Mouse (Mus musculus): ENCODE measurements around the gene Por. TPM values are rescaled to one million over a fixed set of nuclear protein-coding genes. Genes with fewer than 3 reads are reported as not detected.
A peak's percentile ranks its signal among the peaks of the same experiment; 100 is the strongest.

The Por gene
- polyA plus RNA-seq, 1 experiment from 2014 or later: 117 TPM

DNA sequence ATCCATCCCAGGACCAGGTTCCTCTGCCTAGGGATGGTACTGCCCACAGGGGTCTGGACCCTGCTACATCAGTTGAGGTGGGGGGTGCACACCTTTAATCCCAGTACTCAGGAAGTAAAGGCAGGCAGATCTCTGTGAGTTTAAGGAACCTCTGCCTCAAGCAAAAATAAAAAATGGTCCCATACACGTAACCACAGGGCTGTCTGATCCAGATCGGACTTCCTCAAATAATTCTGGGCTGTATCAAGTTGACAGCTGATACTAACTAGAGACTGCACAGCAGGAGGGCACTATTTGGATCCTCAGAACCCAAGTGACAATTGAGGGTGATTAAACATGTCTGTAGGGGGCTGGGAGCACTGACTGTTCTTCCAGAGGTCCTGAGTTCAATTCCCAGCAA lies 7.4 kb downstream of the Por start:
- Histone ChIP-seq H3K4me1 (replicated peaks; ENCODE audit: control insufficient read depth, insufficient read depth, low read length) (peaks cover 9% of the 10 kb centered on the region), H3K9ac (ENCODE audit: low read length) (no peak overlapping the region), H3K36me3 (ENCODE audit: control insufficient read depth, insufficient read depth, low read length) (no peaks in the 10 kb centered on the region), H3K27ac (ENCODE audit: low read depth, low read length) (no peak overlapping the region), H3K9me3 (ENCODE audit: control insufficient read depth, low read length) (no peaks in the 10 kb centered on the region), H3K4me3 (ENCODE audit: low read depth, low read length) (no peak overlapping the region), H3K4me2 (ENCODE audit: low read depth, low read length, severe bottlenecking) (no peak overlapping the region), H3K27me3 (ENCODE audit: control insufficient read depth, insufficient read depth, low read length) (no peaks in the 10 kb centered on the region)
- 88% methylated on average over 2 of the region's 2 CpGs for WGBS
- no peak for ATAC-seq (replicated peaks; ENCODE audit: low FRiP score)
- no peak for DNase-seq (ENCODE audit: low spot score)

DNA sequence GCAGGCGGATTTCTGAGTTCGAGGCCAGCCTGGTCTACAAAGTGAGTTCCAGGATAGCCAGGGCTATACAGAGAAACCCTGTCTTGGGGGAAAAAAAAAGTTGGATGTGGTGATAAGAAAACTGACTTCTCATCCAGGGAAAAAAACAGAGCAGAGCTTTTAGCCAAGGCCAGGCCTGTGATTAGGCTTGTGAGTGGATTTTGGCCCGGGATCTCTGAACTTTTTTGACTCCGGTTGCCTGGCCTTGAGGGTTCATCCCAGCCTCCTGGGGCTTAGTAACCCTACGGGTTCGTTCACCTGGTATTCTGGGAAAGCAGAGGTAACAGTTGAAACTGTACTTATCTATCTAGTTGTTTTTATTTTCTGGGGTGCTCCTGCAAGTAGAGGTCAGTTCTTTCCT lies 8.6 kb downstream of the Por start:
- Histone ChIP-seq H3K9ac (ENCODE audit: low read length) (no peak overlapping the region), H3K4me1 (replicated peaks; ENCODE audit: control insufficient read depth, insufficient read depth, low read length) (peaks cover 9% of the 10 kb centered on the region), H3K27me3 (ENCODE audit: control insufficient read depth, insufficient read depth, low read length) (no peaks in the 10 kb centered on the region), H3K4me3 (ENCODE audit: low read depth, low read length) (no peak overlapping the region), H3K9me3 (ENCODE audit: control insufficient read depth, low read length) (no peaks in the 10 kb centered on the region), H3K27ac (ENCODE audit: low read depth, low read length) (no peak overlapping the region), H3K4me2 (ENCODE audit: low read depth, low read length, severe bottlenecking) (no peak overlapping the region), H3K36me3 (ENCODE audit: control insufficient read depth, insufficient read depth, low read length) (no peaks in the 10 kb centered on the region)
- ATAC-seq (replicated peaks; ENCODE audit: low FRiP score) (no peak), DNase-seq (ENCODE audit: low spot score) (no peak)
- 96% methylated on average over 6 of the region's 6 CpGs for WGBS

DNA sequence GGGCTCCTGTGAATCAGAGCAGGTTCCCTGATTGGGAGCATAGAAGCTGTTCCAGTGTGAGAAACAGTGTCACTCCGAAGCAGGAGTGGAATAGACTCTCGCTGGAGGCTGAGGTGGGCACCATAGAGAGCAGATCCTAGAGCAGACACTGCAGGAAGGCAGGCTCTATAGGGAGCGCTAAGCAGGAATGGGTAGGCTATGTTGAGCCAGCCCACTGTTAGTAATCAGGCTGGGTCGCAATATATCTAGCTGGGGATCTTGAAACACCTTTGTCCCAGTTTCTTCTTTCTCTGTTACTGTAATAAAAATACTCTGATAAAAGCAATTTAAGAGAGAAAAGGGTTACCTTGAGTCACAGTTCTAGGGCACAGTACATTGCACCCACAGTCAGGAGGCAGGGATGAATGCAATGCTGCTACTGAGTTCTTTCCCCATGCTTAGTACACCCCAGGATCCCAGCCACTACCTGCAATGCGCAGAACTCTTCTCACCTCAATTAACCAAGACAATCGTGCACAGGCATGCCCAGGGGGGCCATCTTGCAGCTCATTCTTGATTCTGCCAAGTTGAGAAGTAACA lies 11.2 kb downstream of the Por start:
- Histone ChIP-seq H3K9me3 (ENCODE audit: control insufficient read depth, low read length) (no peaks in the 10 kb centered on the region), H3K4me3 (ENCODE audit: low read depth, low read length) (no peak overlapping the region), H3K4me2 (ENCODE audit: low read depth, low read length, severe bottlenecking) (no peak overlapping the region), H3K4me1 (replicated peaks; ENCODE audit: control insufficient read depth, insufficient read depth, low read length) (no peaks in the 10 kb centered on the region), H3K36me3 (ENCODE audit: control insufficient read depth, insufficient read depth, low read length) (no peaks in the 10 kb centered on the region), H3K27ac (ENCODE audit: low read depth, low read length) (no peak overlapping the region), H3K9ac (ENCODE audit: low read length) (no peak overlapping the region), H3K27me3 (ENCODE audit: control insufficient read depth, insufficient read depth, low read length) (no peaks in the 10 kb centered on the region)
- no peak for DNase-seq (ENCODE audit: low spot score)
- ATAC-seq (replicated peaks; ENCODE audit: low FRiP score): no peak
- WGBS: 86% methylated on average over 6 of the region's 6 CpGs

DNA sequence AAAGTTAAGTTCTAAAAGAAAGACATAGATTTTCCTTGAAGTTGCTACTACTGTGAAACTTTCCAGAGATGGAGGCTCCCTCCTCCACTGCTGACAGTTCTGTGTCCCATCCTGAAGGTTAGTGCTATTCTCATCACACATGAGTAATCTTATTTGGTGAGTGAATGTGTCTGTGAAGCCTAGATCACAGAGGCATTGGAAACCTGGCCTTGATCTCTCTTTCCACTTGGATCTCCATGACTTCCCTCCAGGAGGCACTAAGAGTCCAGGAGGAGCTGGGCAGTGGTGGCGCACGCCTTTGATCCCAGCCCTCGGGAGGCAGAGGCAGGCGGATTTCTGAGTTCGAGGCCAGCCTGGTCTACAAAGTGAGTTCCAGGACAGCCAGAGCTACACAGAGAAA lies 12.2 kb downstream of the Por start:
- no peak for ATAC-seq (replicated peaks; ENCODE audit: low FRiP score)
- Histone ChIP-seq H3K4me3 (ENCODE audit: low read depth, low read length) (no peak overlapping the region), H3K9ac (ENCODE audit: low read length) (no peak overlapping the region), H3K4me1 (replicated peaks; ENCODE audit: control insufficient read depth, insufficient read depth, low read length) (no peaks in the 10 kb centered on the region), H3K27me3 (ENCODE audit: control insufficient read depth, insufficient read depth, low read length) (no peaks in the 10 kb centered on the region), H3K27ac (ENCODE audit: low read depth, low read length) (no peak overlapping the region), H3K36me3 (ENCODE audit: control insufficient read depth, insufficient read depth, low read length) (no peaks in the 10 kb centered on the region), H3K9me3 (ENCODE audit: control insufficient read depth, low read length) (no peaks in the 10 kb centered on the region), H3K4me2 (ENCODE audit: low read depth, low read length, severe bottlenecking) (no peak overlapping the region)
- 92% methylated on average over 5 of the region's 5 CpGs for WGBS
- no peak for DNase-seq (ENCODE audit: low spot score)

DNA sequence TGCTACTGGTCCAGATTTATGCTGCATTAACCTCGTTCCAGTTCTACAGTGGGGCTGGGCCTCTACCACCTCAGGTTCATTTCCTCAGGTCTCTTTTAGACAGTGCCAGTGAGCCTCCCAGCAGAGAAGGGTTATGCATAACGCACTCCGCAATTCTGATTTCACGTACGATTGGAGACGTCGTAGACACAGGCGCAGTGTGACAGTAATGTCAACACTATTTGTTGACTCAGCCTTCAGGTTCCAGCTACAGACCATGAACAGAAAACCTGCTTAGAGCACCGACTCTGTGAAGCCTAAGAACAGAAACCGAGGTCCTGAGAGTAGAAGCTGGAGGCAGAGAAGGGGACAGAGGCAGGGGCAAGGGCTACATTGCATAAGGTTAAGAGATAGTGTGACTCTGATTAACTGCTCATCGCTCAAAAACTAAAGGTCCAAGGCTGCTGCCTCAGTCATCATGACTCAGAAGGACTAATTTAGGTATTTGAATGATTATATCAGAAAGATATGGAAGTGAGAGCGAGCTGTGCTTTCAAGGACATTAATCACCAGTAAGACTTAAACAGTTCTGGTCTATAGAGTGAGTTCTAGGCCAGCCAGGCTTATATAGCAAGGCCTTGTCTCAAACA lies 13.2 kb downstream of the Por start:
- H3K4me2 ChIP-seq (ENCODE audit: low read depth, low read length, severe bottlenecking): no peak overlapping the region
- no peak overlapping the region for H3K27ac ChIP-seq (ENCODE audit: low read depth, low read length)
- H3K4me1 ChIP-seq (replicated peaks; ENCODE audit: control insufficient read depth, insufficient read depth, low read length): no peaks in the 10 kb centered on the region
- H3K27me3 ChIP-seq (ENCODE audit: control insufficient read depth, insufficient read depth, low read length): no peaks in the 10 kb centered on the region
- 90% methylated on average over 12 of the region's 12 CpGs for WGBS
- H3K9me3 ChIP-seq (ENCODE audit: control insufficient read depth, low read length): no peaks in the 10 kb centered on the region
- no peak for DNase-seq (ENCODE audit: low spot score)
- H3K36me3 ChIP-seq (ENCODE audit: control insufficient read depth, insufficient read depth, low read length): no peaks in the 10 kb centered on the region
- H3K9ac ChIP-seq (ENCODE audit: low read length): no peak overlapping the region
- no peak overlapping the region for H3K4me3 ChIP-seq (ENCODE audit: low read depth, low read length)
- no peak for ATAC-seq (replicated peaks; ENCODE audit: low FRiP score)

DNA sequence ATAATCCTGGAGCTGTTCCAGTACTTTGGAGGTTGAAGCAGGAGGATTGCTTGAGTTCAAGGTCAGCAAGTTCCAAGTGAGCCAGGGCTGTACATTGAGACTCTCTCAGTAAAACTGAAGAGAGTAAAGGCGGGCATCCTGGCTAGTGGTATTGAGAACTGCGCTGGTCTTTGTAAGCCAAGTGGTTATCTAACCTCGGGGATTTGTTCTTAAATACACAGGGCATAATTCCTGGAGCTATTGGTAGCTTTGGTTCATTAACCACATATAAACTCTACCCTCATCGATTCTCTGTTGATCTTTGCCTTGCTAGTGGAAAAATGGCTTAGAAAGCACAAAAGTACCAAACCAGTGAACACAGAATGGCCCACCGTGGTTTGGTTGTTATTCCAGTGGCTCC lies 20.6 kb downstream of the Por start:
- no peak for ATAC-seq (replicated peaks; ENCODE audit: low FRiP score)
- Histone ChIP-seq H3K4me1 (replicated peaks; ENCODE audit: control insufficient read depth, insufficient read depth, low read length) (peaks cover 3% of the 10 kb centered on the region; the same call in 1 of the 2 replicates), H3K36me3 (ENCODE audit: control insufficient read depth, insufficient read depth, low read length) (no peaks in the 10 kb centered on the region), H3K27me3 (ENCODE audit: control insufficient read depth, insufficient read depth, low read length) (no peaks in the 10 kb centered on the region), H3K4me3 (ENCODE audit: low read depth, low read length) (peak overlapping the region; percentile 73; the same call in 1 of the 2 replicates), H3K9ac (ENCODE audit: low read length) (no peak overlapping the region), H3K9me3 (ENCODE audit: control insufficient read depth, low read length) (no peaks in the 10 kb centered on the region), H3K4me2 (ENCODE audit: low read depth, low read length, severe bottlenecking) (peak overlapping the region; percentile 94), H3K27ac (ENCODE audit: low read depth, low read length) (no peak overlapping the region)
- WGBS: 82% methylated on average over 5 of the region's 5 CpGs
- DNase-seq (ENCODE audit: low spot score): no peak

DNA sequence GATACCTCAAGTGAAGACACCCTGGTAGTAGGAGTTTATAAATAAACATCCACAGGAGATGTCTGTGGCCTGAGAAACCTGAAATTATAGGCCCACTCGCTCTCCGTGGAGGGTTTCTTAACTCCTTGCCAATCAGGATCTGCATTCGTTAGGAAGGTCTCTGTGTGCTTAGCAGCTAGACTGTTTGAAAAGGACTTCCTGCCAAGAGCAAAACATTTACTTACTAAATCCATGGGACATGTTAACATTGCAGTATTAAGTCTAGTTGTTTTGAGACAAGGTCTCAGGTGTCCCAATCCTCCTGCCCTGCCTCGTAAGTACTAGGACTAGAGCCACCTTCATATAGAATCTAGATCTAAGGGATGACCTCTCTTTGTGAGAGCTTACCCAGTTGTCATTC lies 21.4 kb downstream of the Por start:
- H3K27ac ChIP-seq (ENCODE audit: low read depth, low read length): no peak overlapping the region
- no peaks in the 10 kb centered on the region for H3K9me3 ChIP-seq (ENCODE audit: control insufficient read depth, low read length)
- H3K27me3 ChIP-seq (ENCODE audit: control insufficient read depth, insufficient read depth, low read length): no peaks in the 10 kb centered on the region
- no peaks in the 10 kb centered on the region for H3K36me3 ChIP-seq (ENCODE audit: control insufficient read depth, insufficient read depth, low read length)
- H3K9ac ChIP-seq (ENCODE audit: low read length): no peak overlapping the region
- H3K4me3 ChIP-seq (ENCODE audit: low read depth, low read length): no peak overlapping the region
- no peak for DNase-seq (ENCODE audit: low spot score)
- ATAC-seq (replicated peaks; ENCODE audit: low FRiP score): no peak
- H3K4me2 ChIP-seq (ENCODE audit: low read depth, low read length, severe bottlenecking): no peak overlapping the region
- peaks cover 3% of the 10 kb centered on the region; the same call in 1 of the 2 replicates for H3K4me1 ChIP-seq (replicated peaks; ENCODE audit: control insufficient read depth, insufficient read depth, low read length)
- WGBS: 84% methylated on average over 4 of the region's 4 CpGs

DNA sequence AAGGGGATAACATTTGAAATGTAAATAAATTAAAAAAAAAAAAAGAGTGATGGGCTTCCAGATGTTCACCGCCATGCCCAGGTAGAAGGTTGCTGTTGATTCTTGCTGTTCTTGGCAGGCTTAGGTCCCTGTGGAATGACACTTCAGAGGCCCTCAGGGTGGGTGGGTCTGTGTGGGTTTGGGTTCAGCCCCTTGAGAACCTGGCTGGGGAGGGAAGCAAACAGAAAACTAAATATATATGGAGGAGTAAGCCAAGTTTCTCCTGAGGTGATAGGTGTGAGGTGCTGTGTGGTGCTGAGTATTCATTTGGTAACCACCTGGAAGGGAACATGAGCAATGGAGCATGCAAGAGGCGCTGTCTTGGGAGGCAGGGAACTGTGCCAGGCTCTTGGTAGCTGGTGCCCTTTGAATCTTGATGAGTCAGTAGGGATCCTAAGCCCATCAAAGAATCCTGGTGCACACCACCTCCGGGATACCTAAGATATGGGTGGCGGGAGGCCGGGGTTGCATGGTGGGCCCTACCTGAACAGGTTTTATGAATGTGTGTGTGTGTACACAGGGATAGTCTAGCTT lies 23.5 kb downstream of the Por start:
- Histone ChIP-seq H3K4me1 (replicated peaks; ENCODE audit: control insufficient read depth, insufficient read depth, low read length) (peaks cover 3% of the 10 kb centered on the region; the same call in 1 of the 2 replicates), H3K27me3 (ENCODE audit: control insufficient read depth, insufficient read depth, low read length) (no peaks in the 10 kb centered on the region), H3K4me3 (ENCODE audit: low read depth, low read length) (no peak overlapping the region), H3K27ac (ENCODE audit: low read depth, low read length) (no peak overlapping the region), H3K9ac (ENCODE audit: low read length) (no peak overlapping the region), H3K36me3 (ENCODE audit: control insufficient read depth, insufficient read depth, low read length) (no peaks in the 10 kb centered on the region), H3K4me2 (ENCODE audit: low read depth, low read length, severe bottlenecking) (no peak overlapping the region), H3K9me3 (ENCODE audit: control insufficient read depth, low read length) (no peaks in the 10 kb centered on the region)
- no peak for ATAC-seq (replicated peaks; ENCODE audit: low FRiP score)
- WGBS: 93% methylated on average over 5 of the region's 5 CpGs
- no peak for DNase-seq (ENCODE audit: low spot score)

DNA sequence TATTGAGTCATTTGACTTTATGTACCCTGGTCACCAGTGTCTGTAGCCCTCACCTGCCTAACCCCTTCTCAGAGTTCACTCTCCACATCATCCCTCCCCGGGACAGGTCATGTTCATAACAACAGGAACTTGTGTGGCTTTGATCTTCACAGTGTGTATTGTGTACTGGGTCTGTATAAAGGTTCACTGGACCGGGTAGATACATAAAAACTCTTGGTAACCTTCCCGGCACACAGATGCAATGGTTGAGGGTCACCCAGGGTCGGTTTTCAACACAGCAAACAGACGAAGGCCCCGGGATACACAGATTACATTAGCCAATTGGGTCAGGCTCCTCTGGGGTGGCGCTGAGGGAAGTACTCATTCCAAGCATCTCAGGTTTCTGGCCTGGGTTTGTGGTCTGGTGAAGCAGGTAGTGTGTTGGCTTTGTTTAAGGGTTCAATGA lies 25.5 kb downstream of the Por start:
- H3K9me3 ChIP-seq (ENCODE audit: control insufficient read depth, low read length): no peaks in the 10 kb centered on the region
- no peaks in the 10 kb centered on the region for H3K4me1 ChIP-seq (replicated peaks; ENCODE audit: control insufficient read depth, insufficient read depth, low read length)
- H3K36me3 ChIP-seq (ENCODE audit: control insufficient read depth, insufficient read depth, low read length): no peaks in the 10 kb centered on the region; the same call in 1 of the 2 replicates
- no peak overlapping the region for H3K4me2 ChIP-seq (ENCODE audit: low read depth, low read length, severe bottlenecking)
- DNase-seq (ENCODE audit: low spot score): no peak
- no peaks in the 10 kb centered on the region for H3K27me3 ChIP-seq (ENCODE audit: control insufficient read depth, insufficient read depth, low read length)
- 74% methylated on average over 7 of the region's 7 CpGs for WGBS
- no peak overlapping the region for H3K4me3 ChIP-seq (ENCODE audit: low read depth, low read length)
- no peak overlapping the region for H3K9ac ChIP-seq (ENCODE audit: low read length)
- H3K27ac ChIP-seq (ENCODE audit: low read depth, low read length): no peak overlapping the region
- no peak for ATAC-seq (replicated peaks; ENCODE audit: low FRiP score)
